Mouse (Mus musculus) small intestine, adult 2 months (tissue): Measurements from ENCODE around the gene Idnk. TPM values are rescaled to one million over a fixed set of nuclear protein-coding genes. Genes with fewer than 3 reads are reported as not detected.

Source experiments
- H3K27ac ChIP-seq: fragments of 200-500 bp; 2 replicates; pipeline ENCODE4 v1.5.1; 2012; ENCODE audit warnings: low read depth, low read length, control low read depth, inconsistent platforms; ENCODE audit not compliant: insufficient read depth
- H3K27me3 ChIP-seq: fragments of 200-500 bp; 2 replicates; pipeline ENCODE4 v1.6.1; 2012; ENCODE audit warnings: mild to moderate bottlenecking, moderate library complexity, low read length, inconsistent platforms; ENCODE audit not compliant: control insufficient read depth, insufficient read depth
- H3K36me3 ChIP-seq: fragments of 200-500 bp; 2 replicates; pipeline ENCODE4 v1.6.1; 2012; ENCODE audit warnings: mild to moderate bottlenecking, low read length, control low read depth, inconsistent platforms; ENCODE audit not compliant: control insufficient read depth, insufficient read depth
- H3K4me1 ChIP-seq: fragments of 200-500 bp; 2 replicates; pipeline ENCODE4 v1.6.1; 2012; ENCODE audit warnings: low read length, inconsistent platforms, mixed read lengths; ENCODE audit not compliant: control insufficient read depth, insufficient read depth, insufficient read length
- H3K4me3 ChIP-seq: fragments of 200-500 bp; 2 replicates; pipeline ENCODE4 v1.5.1; 2012; ENCODE audit warnings: low read depth, mild to moderate bottlenecking, control low read depth, inconsistent platforms, low read length, moderate library complexity
- CTCF ChIP-seq: fragments of 200-500 bp; IDR thresholded peaks from 2 replicates; pipeline ENCODE4 v1.5.1; 2012; ENCODE audit warnings: low read depth, mild to moderate bottlenecking, control low read depth, inconsistent platforms, low read length, moderate library complexity, mixed read lengths; ENCODE audit not compliant: insufficient replicate concordance, insufficient read length; ENCODE audit errors: extremely low read depth
- POLR2A ChIP-seq: fragments of 200-500 bp; IDR thresholded peaks from 2 replicates; pipeline ENCODE4 v1.6.1; 2012; ENCODE audit warnings: low read depth, mild to moderate bottlenecking, control low read depth, inconsistent platforms, low read length, moderate library complexity
- WGBS: fragments of 180-500 bp; shearing (Covaris S2); methylation state at CpG from one replicate; pipeline ENCODE4 v1.1.7; 2018; 5-methylcytosine and 5-hydroxymethylcytosine counted together
- polyA plus RNA-seq: library from polyadenylated mRNA; depleted of rRNA; stranded (reverse); fragments of >200 nt; gene quantifications from 2 replicates; pipeline ENCODE4 v1.2.3, GENCODE M21; 2012

Idnk gene
- polyA plus RNA-seq, 1 experiment, result 18.1 TPM

GRCm38 (mm10) chr13:58158099-58158912 is 857 bp downstream of the Idnk start:
- H3K27me3 ChIP-seq, result no peaks in the 10 kb centered on the region
- 0 out of 2 replicates have a peak, but pooled peaks cover 2% of the 10 kb centered on the region for H3K4me1 ChIP-seq
- TF ChIP-seq CTCF (peak; percentile 93; the same call in 1 of the 2 replicates), POLR2A (no peak)
- H3K36me3 ChIP-seq, result peaks cover 24% of the 10 kb centered on the region
- peak overlapping the region; percentile 82 for H3K27ac ChIP-seq
- H3K4me3 ChIP-seq, result peak overlapping the region; percentile 98
- WGBS, result under 1% methylated on average over 16 of the region's 16 CpGs

GRCm38 (mm10) chr13:58160761-58161160 is 3.3 kb downstream of the Idnk start:
- no peak overlapping the region for H3K27ac ChIP-seq
- TF ChIP-seq CTCF, result no peak
- TF ChIP-seq POLR2A, result no peak
- H3K27me3 ChIP-seq, result no peaks in the 10 kb centered on the region
- peaks cover 37% of the 10 kb centered on the region for H3K36me3 ChIP-seq
- 95% methylated on average over 15 of the region's 15 CpGs for WGBS
- H3K4me1 ChIP-seq, result 0 out of 2 replicates have a peak, but pooled peaks cover 2% of the 10 kb centered on the region
- H3K4me3 ChIP-seq, result no peak overlapping the region

- no peaks in the 10 kb centered on the region for H3K4me1 ChIP-seq
- H3K4me3 ChIP-seq, result no peak overlapping the region
- H3K36me3 ChIP-seq, result peaks cover 38% of the 10 kb centered on the region
- WGBS, result 92% methylated on average over 12 of the region's 12 CpGs
- no peak overlapping the region for H3K27ac ChIP-seq
- TF ChIP-seq POLR2A (no peak), CTCF (no peak)
- no peaks in the 10 kb centered on the region for H3K27me3 ChIP-seq
Observed at GRCm38 (mm10) chr13:58163343-58163742, 5.9 kb downstream of the Idnk start.

GRCm38 (mm10) chr13:58168119-58168518 is 10.7 kb downstream of the Idnk start:
- H3K4me1 ChIP-seq, result no peaks in the 10 kb centered on the region
- H3K27ac ChIP-seq, result no peak overlapping the region
- H3K27me3 ChIP-seq, result no peaks in the 10 kb centered on the region
- H3K4me3 ChIP-seq, result no peak overlapping the region
- no peak for TF ChIP-seq CTCF
- no peak for TF ChIP-seq POLR2A
- H3K36me3 ChIP-seq, result peaks cover 21% of the 10 kb centered on the region

GRCm38 (mm10) chr13:58176105-58176504 is 18.7 kb downstream of the Idnk start:
- peaks cover 42% of the 10 kb centered on the region for H3K36me3 ChIP-seq
- no peak overlapping the region for H3K4me3 ChIP-seq
- H3K4me1 ChIP-seq, result no peaks in the 10 kb centered on the region
- no peaks in the 10 kb centered on the region for H3K27me3 ChIP-seq
- 34% methylated on average over 3 of the region's 3 CpGs for WGBS
- TF ChIP-seq POLR2A (no peak), CTCF (no peak)
- 0 out of 2 replicates have a peak overlapping the region, but pooled peaks have one; percentile 32 for H3K27ac ChIP-seq

- TF ChIP-seq POLR2A (no peak), CTCF (no peak)
- peaks cover 41% of the 10 kb centered on the region for H3K36me3 ChIP-seq
- 78% methylated on average over 9 of the region's 9 CpGs for WGBS
- no peak overlapping the region for H3K27ac ChIP-seq
- H3K27me3 ChIP-seq, result no peaks in the 10 kb centered on the region
- no peak overlapping the region for H3K4me3 ChIP-seq
- H3K4me1 ChIP-seq, result peaks cover 5% of the 10 kb centered on the region; the same call in 1 of the 2 replicates
Observed at GRCm38 (mm10) chr13:58177511-58178208, 20.2 kb downstream of the Idnk start.

GRCm38 (mm10) chr13:58181607-58182551 is 24.4 kb downstream of the Idnk start:
- H3K36me3 ChIP-seq, result peaks cover 46% of the 10 kb centered on the region
- H3K27ac ChIP-seq, result peak overlapping the region; percentile 95
- H3K27me3 ChIP-seq, result no peaks in the 10 kb centered on the region
- peaks cover 9% of the 10 kb centered on the region; the same call in 1 of the 2 replicates for H3K4me1 ChIP-seq
- no peak for TF ChIP-seq POLR2A
- no peak for TF ChIP-seq CTCF
- H3K4me3 ChIP-seq, result no peak overlapping the region
- 37% methylated on average over 14 of the region's 14 CpGs for WGBS
